Mouse (Mus musculus) embryonic facial prominence, embryonic 15.5 days (tissue): ENCODE data around the gene Coq10b. TPM values are rescaled to one million over a fixed set of nuclear protein-coding genes. Genes with fewer than 3 reads are reported as not detected.

Source experiments
- polyA plus RNA-seq: library from polyadenylated mRNA; unstranded; fragments of >200 nt; fragmentation: Nextera tagmentation; extraction: Ambion mirVana; gene quantifications from 2 replicates; pipeline ENCODE4 v1.2.1, GENCODE M21; 2015

Coq10b gene
- polyA plus RNA-seq, 1 experiment from 2014 or later = 18.9 TPM

Other genes with a start within 250 kb of the Coq10b start
- gene Ankrd44, start 126.4 kb upstream of the Coq10b start, polyA plus RNA-seq = 22.9 and 23.1 TPM in 2 replicates
- gene Sf3b1, start 25.3 kb upstream of the Coq10b start, polyA plus RNA-seq = 270 and 288 TPM in 2 replicates
- 292 and 314 TPM in 2 replicates for gene Hspe1, start 35.4 kb downstream of the Coq10b start, polyA plus RNA-seq
- gene Hspd1, start 35.5 kb downstream of the Coq10b start, polyA plus RNA-seq = 298 and 303 TPM in 2 replicates
- 126 and 134 TPM in 2 replicates for gene Mob4, start 78.5 kb downstream of the Coq10b start, polyA plus RNA-seq
- gene Rftn2, start 174.0 kb downstream of the Coq10b start, polyA plus RNA-seq = 23.1 and 23.3 TPM in 2 replicates
- 2.4 and 2.5 TPM in 2 replicates for gene Mars2, start 184.4 kb downstream of the Coq10b start, polyA plus RNA-seq